Mouse (Mus musculus) cortical plate, adult 2 months (tissue): Measurements from ENCODE around the gene Wdr27. TPM values are rescaled to one million over a fixed set of nuclear protein-coding genes. Genes with fewer than 3 reads are reported as not detected.
"Not testable (repeated sequence)": the region's sequence is repeated elsewhere in the genome, so short reads cannot be mapped to it uniquely, and the experiment has no call there.

Experiments
- H3K27ac ChIP-seq: fragments of 200-500 bp; 2 replicates; pipeline ENCODE4 v1.5.1; 2012; ENCODE audit warnings: low read length, control low read depth, inconsistent platforms; ENCODE audit not compliant: insufficient read depth
- H3K4me1 ChIP-seq: fragments of 200-500 bp; 2 replicates; pipeline ENCODE4 v1.6.1; 2011; ENCODE audit warnings: low read length; ENCODE audit not compliant: control insufficient read depth, insufficient read depth
- H3K4me3 ChIP-seq: fragments of 200-500 bp; 2 replicates; pipeline ENCODE4 v1.5.1; 2011; ENCODE audit warnings: mild to moderate bottlenecking, low read length, control low read depth; ENCODE audit not compliant: insufficient read depth
- CTCF ChIP-seq: fragments of 200-500 bp; IDR thresholded peaks from 2 replicates; pipeline ENCODE4 v1.5.1; 2011; ENCODE audit warnings: mild to moderate bottlenecking, control low read depth, low read length; ENCODE audit not compliant: insufficient read depth; ENCODE audit errors: extremely low read depth
- POLR2A ChIP-seq: fragments of 200-500 bp; IDR thresholded peaks from 2 replicates; pipeline ENCODE4 v1.6.1; 2011; ENCODE audit warnings: mild to moderate bottlenecking, low read length, control low read depth; ENCODE audit not compliant: insufficient read depth; ENCODE audit errors: extremely low read depth
- polyA plus RNA-seq: library from polyadenylated mRNA; depleted of rRNA; stranded (reverse); fragments of >200 nt; gene quantifications from 2 replicates; pipeline ENCODE4 v1.2.3, GENCODE M21; 2012; rRNA removed

The Wdr27 gene
- 5.1 and 6.0 TPM in 2 replicates for polyA plus RNA-seq

- TF ChIP-seq POLR2A (peak; percentile 83), CTCF (no peak)
- H3K27ac ChIP-seq: 0 out of 2 replicates have a peak within 1 kb of the TSS, but pooled peaks have one; percentile 36
- peak within 1 kb of the TSS; percentile 82 for H3K4me3 ChIP-seq
- H3K4me1 ChIP-seq: peaks cover 5% of the 10 kb centered on the region
Observed at GRCm38 (mm10) chr17:14943009-14943728, at the start of gene Wdr27, which contains the start of gene 1600012H06Rik. Wdr27 (minus strand) TSS chr17:14943158. 1600012H06Rik (plus strand) TSS chr17:14943184.

- H3K4me1 ChIP-seq, H3K4me3 ChIP-seq, H3K27ac ChIP-seq: not testable (repeated sequence)
Observed at GRCm38 (mm10) chr17:14992522-14993138, 49.7 kb upstream of the Wdr27 start.

- H3K4me3 ChIP-seq, H3K27ac ChIP-seq, H3K4me1 ChIP-seq: not testable (repeated sequence)
Observed at GRCm38 (mm10) chr17:14990116-14990702, 47.3 kb upstream of the Wdr27 start.

GRCm38 (mm10) chr17:14978362-14979038, 35.5 kb upstream of the Wdr27 start, which contains the start of the genes 9030025P20Rik and Gm3417:
9030025P20Rik (plus strand) TSS chr17:14978468.
Gm3417 (minus strand) TSS chr17:14978790.
- not testable (repeated sequence) for H3K27ac ChIP-seq, H3K4me1 ChIP-seq, H3K4me3 ChIP-seq

GRCm38 (mm10) chr17:14977718-14978361, 34.9 kb upstream of the Wdr27 start:
- H3K4me1 ChIP-seq, H3K27ac ChIP-seq, H3K4me3 ChIP-seq: not testable (repeated sequence)

- not testable (repeated sequence) for H3K27ac ChIP-seq, H3K4me3 ChIP-seq, H3K4me1 ChIP-seq
Observed at GRCm38 (mm10) chr17:14968373-14968913, 25.5 kb upstream of the Wdr27 start.

GRCm38 (mm10) chr17:14961557-14962154, 18.7 kb upstream of the Wdr27 start:
- not testable (repeated sequence) for H3K4me1 ChIP-seq, H3K4me3 ChIP-seq, H3K27ac ChIP-seq

GRCm38 (mm10) chr17:14960951-14961556, 18.1 kb upstream of the Wdr27 start, which contains the start of gene Phf10:
Phf10 (minus strand) TSS chr17:14961273.
- not testable (repeated sequence) for H3K27ac ChIP-seq

GRCm38 (mm10) chr17:14960520-14960919, 17.6 kb upstream of the Wdr27 start:
- TF ChIP-seq POLR2A (no peak), CTCF (no peak)
- Histone ChIP-seq H3K27ac (no peak overlapping the region), H3K4me1 (peaks cover 1% of the 10 kb centered on the region; the same call in 1 of the 2 replicates), H3K4me3 (peak overlapping the region; percentile 79)

More at GRCm38 (mm10) chr17:14960951-14961556, 18.1 kb upstream of the Wdr27 start, which contains the start of gene Phf10:
- peak within 1 kb of the TSS; percentile 79 for H3K4me3 ChIP-seq
- H3K4me1 ChIP-seq: not testable (repeated sequence)
